Mouse (Mus musculus) midbrain, embryonic 16.5 days (tissue): Measurements from ENCODE around the gene Foxp1. TPM values are rescaled to one million over a fixed set of nuclear protein-coding genes. Genes with fewer than 3 reads are reported as not detected.

Experiments
- ATAC-seq: fragments of 200-750 bp; cut with Nextera tagmentation; 2 replicates; pipeline ENCODE4 v1.8.0; 2017; ENCODE audit warnings: moderate TSS enrichment
- H3K27ac ChIP-seq: fragments of 300-500 bp; sonication (generic); 2 replicates; pipeline ENCODE4 v1.5.1; 2014; ENCODE audit warnings: mild to moderate bottlenecking, low read length, mixed read lengths
- H3K27me3 ChIP-seq: fragments of 300-500 bp; sonication (generic); 2 replicates; pipeline ENCODE4 v1.6.1; 2014; ENCODE audit warnings: low read depth, low read length, mixed read lengths; ENCODE audit not compliant: control insufficient read depth, insufficient read depth
- H3K36me3 ChIP-seq: fragments of 300-500 bp; sonication (generic); 2 replicates; pipeline ENCODE4 v1.6.1; 2014; ENCODE audit warnings: mild to moderate bottlenecking, low read length, moderate library complexity, mixed read lengths; ENCODE audit not compliant: control insufficient read depth, insufficient read depth
- H3K4me1 ChIP-seq: fragments of 300-500 bp; sonication (generic); 2 replicates; pipeline ENCODE4 v1.6.1; 2014; ENCODE audit warnings: mild to moderate bottlenecking, low read length, mixed read lengths; ENCODE audit not compliant: control insufficient read depth, insufficient read depth
- H3K4me2 ChIP-seq: fragments of 300-500 bp; sonication (generic); 2 replicates; pipeline ENCODE4 v1.6.1; 2014; ENCODE audit warnings: mild to moderate bottlenecking, low read length, mixed read lengths
- H3K4me3 ChIP-seq: fragments of 300-500 bp; sonication (generic); 2 replicates; pipeline ENCODE4 v1.5.1; 2014; ENCODE audit warnings: low read depth, mild to moderate bottlenecking, low read length, moderate library complexity, mixed read lengths
- H3K9ac ChIP-seq: fragments of 300-500 bp; sonication (generic); 2 replicates; pipeline ENCODE4 v1.6.1; 2014; ENCODE audit warnings: low read depth, low read length, mixed read lengths
- H3K9me3 ChIP-seq: fragments of 300-500 bp; sonication (generic); replicated peaks from 2 replicates; pipeline ENCODE4 v1.6.1; 2014; ENCODE audit warnings: mild to moderate bottlenecking, low read length, mixed read lengths; ENCODE audit not compliant: control insufficient read depth, poor library complexity, severe bottlenecking
- WGBS: fragments of 180-500 bp; shearing (Covaris S2); extraction: QIAGEN DNeasy Blood & Tissue Kit; methylation state at CpG from one replicate; pipeline ENCODE4 v1.1.7; 2014; 5-methylcytosine and 5-hydroxymethylcytosine counted together
- polyA plus RNA-seq: library from polyadenylated mRNA; unstranded; fragments of >200 nt; fragmentation: Nextera tagmentation; extraction: Ambion mirVana; gene quantifications from 2 replicates; pipeline ENCODE4 v1.2.1, GENCODE M21; 2015

Gene Foxp1
- polyA plus RNA-seq, 1 experiment from 2014 or later = 79.8 TPM

GRCm38 (mm10) chr6:99220472-99220871 is 302.0 kb downstream of the Foxp1 start:
- H3K36me3 ChIP-seq = no peaks in the 10 kb centered on the region
- H3K27me3 ChIP-seq = no peaks in the 10 kb centered on the region
- H3K4me3 ChIP-seq = no peak overlapping the region
- H3K9ac ChIP-seq = no peak overlapping the region
- H3K27ac ChIP-seq = no peak overlapping the region
- no peak for ATAC-seq
- H3K4me2 ChIP-seq = no peak overlapping the region
- no peaks in the 10 kb centered on the region for H3K9me3 ChIP-seq
- 0 out of 2 replicates have a peak, but pooled peaks cover 2% of the 10 kb centered on the region for H3K4me1 ChIP-seq
- 95% methylated on average over 3 of the region's 3 CpGs for WGBS

GRCm38 (mm10) chr6:99217846-99218245 is 304.7 kb downstream of the Foxp1 start:
- Histone ChIP-seq H3K4me1 (0 out of 2 replicates have a peak, but pooled peaks cover 2% of the 10 kb centered on the region), H3K9ac (no peak overlapping the region), H3K4me2 (no peak overlapping the region), H3K9me3 (no peaks in the 10 kb centered on the region), H3K4me3 (no peak overlapping the region), H3K36me3 (no peaks in the 10 kb centered on the region), H3K27me3 (no peaks in the 10 kb centered on the region), H3K27ac (no peak overlapping the region)
- 78% methylated on average over 2 of the region's 2 CpGs for WGBS
- ATAC-seq = no peak

DNA sequence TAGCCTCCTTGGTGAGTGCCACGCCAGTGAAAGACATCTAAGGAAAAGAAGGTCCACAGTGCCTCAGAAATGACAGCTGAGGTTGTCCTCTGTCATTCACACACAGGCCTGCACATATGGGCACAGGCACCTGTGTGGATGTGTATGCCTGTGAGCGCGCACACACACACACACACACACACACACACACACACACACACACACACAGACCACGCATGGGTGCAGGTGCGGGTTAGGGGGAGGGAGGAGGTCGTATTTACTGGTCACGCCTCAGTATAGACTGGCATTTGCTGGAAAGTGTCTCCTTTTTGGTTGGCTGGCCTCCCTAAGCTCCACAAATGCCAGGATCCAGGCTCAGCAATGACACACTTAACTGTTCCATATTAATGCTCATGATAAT is 305.4 kb downstream of the Foxp1 start:
- Histone ChIP-seq H3K9ac (no peak overlapping the region), H3K27me3 (no peaks in the 10 kb centered on the region), H3K4me1 (0 out of 2 replicates have a peak, but pooled peaks cover 2% of the 10 kb centered on the region), H3K4me2 (no peak overlapping the region), H3K27ac (no peak overlapping the region), H3K4me3 (no peak overlapping the region), H3K9me3 (no peaks in the 10 kb centered on the region), H3K36me3 (no peaks in the 10 kb centered on the region)
- no peak for ATAC-seq
- 68% methylated on average over 7 of the region's 7 CpGs for WGBS

DNA sequence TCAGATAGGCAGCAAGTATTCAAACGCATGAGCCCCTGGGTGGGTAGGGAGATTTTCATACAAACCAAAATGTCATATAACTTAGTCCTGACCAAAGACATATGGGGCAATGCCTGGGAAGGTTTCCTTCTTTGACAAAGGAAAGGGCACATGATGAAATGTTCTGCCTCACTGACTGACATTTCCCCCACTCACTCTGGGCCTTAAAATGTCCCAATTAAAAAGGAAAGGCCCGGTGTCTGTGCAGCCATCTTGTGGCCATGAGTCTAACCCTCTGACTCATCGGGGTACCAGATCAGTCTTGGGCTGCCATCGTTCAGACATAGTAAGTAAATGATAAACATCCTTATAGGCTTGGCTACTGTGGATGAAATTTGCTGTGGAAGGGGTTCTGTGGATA is 310.1 kb downstream of the Foxp1 start:
- peaks cover 4% of the 10 kb centered on the region; the same call in 1 of the 2 replicates for H3K4me1 ChIP-seq
- H3K4me2 ChIP-seq = no peak overlapping the region
- 81% methylated on average over 4 of the region's 4 CpGs for WGBS
- no peaks in the 10 kb centered on the region for H3K27me3 ChIP-seq
- H3K9ac ChIP-seq = no peak overlapping the region
- H3K27ac ChIP-seq = no peak overlapping the region
- no peaks in the 10 kb centered on the region for H3K9me3 ChIP-seq
- no peak overlapping the region for H3K4me3 ChIP-seq
- no peak for ATAC-seq
- H3K36me3 ChIP-seq = no peaks in the 10 kb centered on the region

DNA sequence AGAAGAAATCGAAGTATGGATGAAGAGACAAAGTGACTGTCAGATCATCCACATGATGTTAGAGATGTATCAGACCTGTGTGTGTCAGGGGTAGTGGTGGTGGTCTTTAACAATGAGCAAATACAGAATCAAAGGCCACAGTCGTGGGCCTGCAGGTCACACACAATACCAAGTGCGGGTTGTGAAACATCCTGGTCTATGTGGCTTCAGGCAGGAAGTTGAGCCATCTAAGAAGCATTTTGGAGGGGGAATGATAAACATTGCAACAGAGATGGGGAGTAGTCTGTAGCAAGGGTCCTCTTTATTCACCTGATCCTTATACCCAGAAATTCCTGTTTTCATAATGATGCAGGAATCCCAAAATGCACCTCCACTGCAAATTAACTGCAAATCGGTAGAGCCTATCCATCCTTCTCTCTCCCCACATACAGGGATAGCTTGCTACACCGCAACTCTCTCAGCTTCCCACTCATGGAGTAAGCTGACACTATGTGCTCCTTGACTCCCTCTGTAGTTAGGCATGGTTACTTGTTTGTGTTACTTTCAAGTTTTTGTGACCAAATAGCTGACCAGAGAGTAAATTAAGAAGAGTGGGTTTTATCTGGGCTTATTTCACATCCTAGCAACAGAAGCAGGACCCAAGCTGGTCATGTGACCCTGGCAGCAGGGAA is 310.7 kb downstream of the Foxp1 start:
- 76% methylated on average over 5 of the region's 5 CpGs for WGBS
- no peak overlapping the region for H3K4me2 ChIP-seq
- no peak for ATAC-seq
- no peak overlapping the region for H3K27ac ChIP-seq
- H3K9ac ChIP-seq = no peak overlapping the region
- no peaks in the 10 kb centered on the region for H3K27me3 ChIP-seq
- no peaks in the 10 kb centered on the region for H3K9me3 ChIP-seq
- peaks cover 6% of the 10 kb centered on the region; the same call in 1 of the 2 replicates for H3K4me1 ChIP-seq
- H3K36me3 ChIP-seq = no peaks in the 10 kb centered on the region
- H3K4me3 ChIP-seq = no peak overlapping the region

DNA sequence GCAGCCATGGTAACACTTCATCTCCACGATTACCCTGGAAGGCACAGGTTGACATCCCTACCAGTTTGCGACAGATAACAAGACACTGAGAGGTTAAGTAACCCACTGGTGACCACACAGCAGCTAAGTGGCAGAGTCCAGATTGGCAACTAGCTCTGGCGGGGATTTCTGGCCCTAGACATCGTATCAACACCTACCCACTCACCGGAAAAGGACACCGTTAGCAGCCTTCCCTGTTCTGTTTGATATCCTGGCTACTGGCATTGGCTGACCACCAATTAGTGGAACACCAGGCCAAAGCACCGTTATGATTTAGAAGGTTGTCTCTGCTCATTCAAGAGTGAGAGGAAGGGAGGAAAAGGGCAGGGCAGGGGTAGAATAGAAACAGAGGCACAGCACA is 312.4 kb downstream of the Foxp1 start:
- no peak for ATAC-seq
- no peak overlapping the region for H3K9ac ChIP-seq
- no peak overlapping the region for H3K27ac ChIP-seq
- no peak overlapping the region for H3K4me3 ChIP-seq
- no peaks in the 10 kb centered on the region for H3K9me3 ChIP-seq
- H3K27me3 ChIP-seq = peaks cover 5% of the 10 kb centered on the region
- peaks cover 16% of the 10 kb centered on the region; the same call in 1 of the 2 replicates for H3K4me1 ChIP-seq
- H3K4me2 ChIP-seq = no peak overlapping the region
- WGBS = 85% methylated on average over 7 of the region's 7 CpGs
- H3K36me3 ChIP-seq = no peaks in the 10 kb centered on the region

- Histone ChIP-seq H3K27me3 (peaks cover 5% of the 10 kb centered on the region), H3K4me1 (peaks cover 21% of the 10 kb centered on the region), H3K4me3 (no peak overlapping the region), H3K9ac (no peak overlapping the region), H3K36me3 (no peaks in the 10 kb centered on the region), H3K9me3 (no peaks in the 10 kb centered on the region), H3K27ac (no peak overlapping the region), H3K4me2 (no peak overlapping the region)
- 40% methylated on average over 6 of the region's 6 CpGs for WGBS
- ATAC-seq = no peak
Observed at GRCm38 (mm10) chr6:99207226-99207885, 315.2 kb downstream of the Foxp1 start.

DNA sequence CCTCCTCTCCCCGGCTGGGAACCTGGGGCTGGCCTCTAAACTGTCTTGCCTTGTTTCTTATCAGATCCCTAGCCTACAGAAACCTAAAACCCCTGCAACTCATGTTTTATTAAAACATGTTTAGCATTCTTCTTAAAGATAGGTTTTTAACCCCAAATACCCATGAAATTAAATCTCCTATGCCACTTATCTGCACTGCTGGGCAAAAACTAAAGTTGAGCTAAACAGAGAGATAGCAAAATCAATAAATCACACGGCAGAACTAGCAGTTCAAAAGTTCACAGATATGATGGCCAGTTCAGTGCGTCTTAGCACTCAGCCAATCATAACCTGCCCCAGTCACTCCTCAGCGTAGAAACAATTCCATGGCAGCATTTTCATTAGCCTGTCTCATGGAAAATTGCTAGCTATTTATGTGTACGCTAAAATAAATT is 316.1 kb downstream of the Foxp1 start:
- H3K4me1 ChIP-seq = peaks cover 28% of the 10 kb centered on the region
- 24% methylated on average over 5 of the region's 5 CpGs for WGBS
- peak overlapping the region; percentile 12; the same call in 1 of the 2 replicates for H3K4me2 ChIP-seq
- H3K27ac ChIP-seq = no peak overlapping the region
- H3K4me3 ChIP-seq = no peak overlapping the region
- no peak overlapping the region for H3K9ac ChIP-seq
- peaks cover 5% of the 10 kb centered on the region for H3K27me3 ChIP-seq
- ATAC-seq = no peak
- H3K9me3 ChIP-seq = no peaks in the 10 kb centered on the region
- H3K36me3 ChIP-seq = no peaks in the 10 kb centered on the region
